ENCODE assay signal across 8 mouse cellular contexts in genomic region chr8:72654565-72655521, GRCm38 (mm10). TPM values are rescaled to one million over a fixed set of nuclear protein-coding genes. Genes with fewer than 3 reads are reported as not detected.
DNase-seq lines count a peak whose midpoint lies in the region; ATAC-seq lines count a peak whose summit lies in the region.

No protein-coding gene starts in this region.

- no peak overlapping the region for H3K4me3 ChIP-seq in forebrain, embryonic 15.5 days
- no peak overlapping the region for H3K4me3 ChIP-seq in midbrain, embryonic 15.5 days

- H3K4me1 ChIP-seq in forebrain, embryonic 15.5 days: peaks cover 13% of the 10 kb centered on the region
- H3K4me1 ChIP-seq in midbrain, embryonic 15.5 days: peaks cover 15% of the 10 kb centered on the region

- peak; percentile 97 for ATAC-seq in forebrain, embryonic 15.5 days (replicated peaks)
- peak; percentile 93 for ATAC-seq in midbrain, embryonic 15.5 days (replicated peaks)
- ATAC-seq in erythroblast, adult 5-6 weeks (replicated peaks; ENCODE audit: low FRiP score, poor library complexity, severe bottlenecking): no peak

- peak overlapping the region; percentile 81 for H3K27ac ChIP-seq in forebrain, embryonic 15.5 days (replicated peaks)
- H3K27ac ChIP-seq in midbrain, embryonic 15.5 days: peak overlapping the region; percentile 82

- 21% methylated on average over 13 of the region's 13 CpGs for WGBS in forebrain, embryonic 15.5 days
- 23% methylated on average over 13 of the region's 13 CpGs for WGBS in midbrain, embryonic 15.5 days

- H3K9me3 ChIP-seq in forebrain, embryonic 15.5 days: no peaks in the 10 kb centered on the region
- no peaks in the 10 kb centered on the region for H3K9me3 ChIP-seq in midbrain, embryonic 15.5 days

- H3K4me2 ChIP-seq in forebrain, embryonic 15.5 days (replicated peaks): no peak overlapping the region
- H3K4me2 ChIP-seq in midbrain, embryonic 15.5 days: no peak overlapping the region; the same call in 1 of the 2 replicates

- H3K27me3 ChIP-seq in forebrain, embryonic 15.5 days: no peaks in the 10 kb centered on the region
- no peaks in the 10 kb centered on the region for H3K27me3 ChIP-seq in midbrain, embryonic 15.5 days (replicated peaks)

- DNase-seq in left cerebral cortex, adult 11 months (ENCODE audit: low spot score): peak; percentile 29
- DNase-seq in left cerebral cortex, adult 18-20 months (ENCODE audit: low spot score in 2 of 2): no peak
- DNase-seq in adipocyte (ENCODE audit: low spot score): peak; percentile 28
- peak; percentile 41 to 68 for DNase-seq in left cerebral cortex, postnatal 10 days (ENCODE audit: extremely low spot score in 1 of 2, low spot score in 2 of 2)
- no peak for DNase-seq in adrenal gland, postnatal 4 days (ENCODE audit: low spot score in 2 of 2)

- H3K36me3 ChIP-seq in forebrain, embryonic 15.5 days: no peaks in the 10 kb centered on the region
- no peaks in the 10 kb centered on the region for H3K36me3 ChIP-seq in midbrain, embryonic 15.5 days (replicated peaks)

- intact Hi-C loops in left cerebral cortex, postnatal 10 days (cut with DNase I): no loop called here

- no peak overlapping the region; the same call in 1 of the 2 replicates for H3K9ac ChIP-seq in forebrain, embryonic 15.5 days (replicated peaks)
- H3K9ac ChIP-seq in midbrain, embryonic 15.5 days: no peak overlapping the region

RNA-seq across cellular contexts. Expression of gene Nwd1, which starts 8.3 kb away (rescaled TPM):
- total RNA-seq in left cerebral cortex, adult 18-20 months (2021): 10 to 100 TPM; 37.6 to 40.9 TPM
- polyA plus RNA-seq in forebrain, embryonic 15.5 days (2015; fragmentation: Nextera tagmentation; extraction: Ambion mirVana): 1.6 and 2.1 TPM in 2 replicates
- 10 to 100 TPM; 24.2 to 28.1 TPM for total RNA-seq in left cerebral cortex, postnatal 10 days (2021)
- polyA plus RNA-seq in midbrain, embryonic 15.5 days (2015; fragmentation: Nextera tagmentation; extraction: Ambion mirVana): 1.7 TPM in 2 replicates
- total RNA-seq in adrenal gland, postnatal 4 days (2021): 1 to 10 TPM in 1 of 2 experiments, under 1 TPM in 1; 0.81 to 1.2 TPM
- 0.58 and 0.84 TPM in 2 replicates for total RNA-seq in erythroblast, adult 5-6 weeks (2015; ENCODE audit: low replicate concordance)
- total RNA-seq in erythroblast, adult 5-6 weeks (2017; ENCODE audit: low replicate concordance): 0.14 and 1.3 TPM in 2 replicates

Comparison
In these comparisons a context has a peak if more than half of its experiments do, and no peak if none do; other contexts are left out.
1. DNase-seq: peak in left cerebral cortex, adult 11 months (single experiment), adipocyte (single experiment) and left cerebral cortex, postnatal 10 days (2 of 2); none in left cerebral cortex, adult 18-20 months (0 of 2) and adrenal gland, postnatal 4 days (0 of 2).
2. RNA of gene Nwd1, which starts 8.3 kb away (total RNA-seq): 37.6 to 40.9 TPM in left cerebral cortex, adult 18-20 months and 24.2 to 28.1 TPM in left cerebral cortex, postnatal 10 days; 0.14 to 1.3 TPM in erythroblast, adult 5-6 weeks and 0.81 to 1.2 TPM in adrenal gland, postnatal 4 days; every median in the first group is over 10 times any median in the second.